Mouse (Mus musculus): ENCODE results near the gene Pla2g4e. TPM values are rescaled to one million over a fixed set of nuclear protein-coding genes. Genes with fewer than 3 reads are reported as not detected.
A peak's percentile ranks its signal among the peaks of the same experiment; 100 is the strongest.

The Pla2g4e gene
- polyA plus RNA-seq, 1 experiment = 0.33 TPM

GRCm38 (mm10) chr2:120207028-120207427, 38.1 kb downstream of the Pla2g4e start:
- Histone ChIP-seq H3K36me3 (ENCODE audit: control insufficient read depth, insufficient read depth, low read length) (no peaks in the 10 kb centered on the region), H3K27me3 (replicated peaks; ENCODE audit: control insufficient read depth, insufficient read depth, low read length) (no peaks in the 10 kb centered on the region), H3K4me3 (ENCODE audit: insufficient read depth, low read depth, low read length) (no peak overlapping the region), H3K4me1 (ENCODE audit: control insufficient read depth, insufficient read depth, low read length) (no peaks in the 10 kb centered on the region), H3K27ac (ENCODE audit: insufficient read depth, low read depth, low read length) (no peak overlapping the region)
- WGBS = 64% methylated on average over 6 of the region's 6 CpGs
- no peak for TF ChIP-seq CTCF (conservative IDR thresholded peaks at IDR 0.05; ENCODE audit: insufficient read depth, insufficient read length, low read depth, low read length)
- TF ChIP-seq POLR2A (IDR thresholded peaks at IDR 0.05; ENCODE audit: low read depth, low read length) = no peak
- no peak for DNase-seq

- no peak for DNase-seq
- 54% methylated on average over 3 of the region's 3 CpGs for WGBS
- H3K27me3 ChIP-seq (replicated peaks; ENCODE audit: control insufficient read depth, insufficient read depth, low read length) = no peaks in the 10 kb centered on the region
- TF ChIP-seq POLR2A (IDR thresholded peaks at IDR 0.05; ENCODE audit: low read depth, low read length) (no peak), CTCF (conservative IDR thresholded peaks at IDR 0.05; ENCODE audit: insufficient read depth, insufficient read length, low read depth, low read length) (no peak)
- H3K27ac ChIP-seq (ENCODE audit: insufficient read depth, low read depth, low read length) = no peak overlapping the region
- no peaks in the 10 kb centered on the region for H3K36me3 ChIP-seq (ENCODE audit: control insufficient read depth, insufficient read depth, low read length)
- no peaks in the 10 kb centered on the region for H3K4me1 ChIP-seq (ENCODE audit: control insufficient read depth, insufficient read depth, low read length)
- no peak overlapping the region for H3K4me3 ChIP-seq (ENCODE audit: insufficient read depth, low read depth, low read length)
Measured at GRCm38 (mm10) chr2:120203742-120204141, 41.4 kb downstream of the Pla2g4e start.

- Histone ChIP-seq H3K4me1 (ENCODE audit: control insufficient read depth, insufficient read depth, low read length) (no peaks in the 10 kb centered on the region), H3K27ac (ENCODE audit: insufficient read depth, low read depth, low read length) (no peak overlapping the region), H3K27me3 (replicated peaks; ENCODE audit: control insufficient read depth, insufficient read depth, low read length) (no peaks in the 10 kb centered on the region), H3K4me3 (ENCODE audit: insufficient read depth, low read depth, low read length) (no peak overlapping the region), H3K36me3 (ENCODE audit: control insufficient read depth, insufficient read depth, low read length) (no peaks in the 10 kb centered on the region)
- 70% methylated on average over 7 of the region's 7 CpGs for WGBS
- DNase-seq = no peak
- TF ChIP-seq CTCF (conservative IDR thresholded peaks at IDR 0.05; ENCODE audit: insufficient read depth, insufficient read length, low read depth, low read length) (no peak), POLR2A (IDR thresholded peaks at IDR 0.05; ENCODE audit: low read depth, low read length) (no peak)
Measured at GRCm38 (mm10) chr2:120200077-120200476, 45.1 kb downstream of the Pla2g4e start.

GRCm38 (mm10) chr2:120188174-120188573, 57.0 kb downstream of the Pla2g4e start:
- no peak overlapping the region for H3K27ac ChIP-seq (ENCODE audit: insufficient read depth, low read depth, low read length)
- H3K4me1 ChIP-seq (ENCODE audit: control insufficient read depth, insufficient read depth, low read length) = no peaks in the 10 kb centered on the region
- 78% methylated on average over 4 of the region's 4 CpGs for WGBS
- no peaks in the 10 kb centered on the region for H3K27me3 ChIP-seq (replicated peaks; ENCODE audit: control insufficient read depth, insufficient read depth, low read length)
- no peaks in the 10 kb centered on the region for H3K36me3 ChIP-seq (ENCODE audit: control insufficient read depth, insufficient read depth, low read length)
- TF ChIP-seq POLR2A (IDR thresholded peaks at IDR 0.05; ENCODE audit: low read depth, low read length) = no peak
- no peak for TF ChIP-seq CTCF (conservative IDR thresholded peaks at IDR 0.05; ENCODE audit: insufficient read depth, insufficient read length, low read depth, low read length)
- H3K4me3 ChIP-seq (ENCODE audit: insufficient read depth, low read depth, low read length) = no peak overlapping the region
- DNase-seq = no peak

GRCm38 (mm10) chr2:120187583-120187982, 57.6 kb downstream of the Pla2g4e start:
- DNase-seq = no peak
- Histone ChIP-seq H3K4me3 (ENCODE audit: insufficient read depth, low read depth, low read length) (no peak overlapping the region), H3K27me3 (replicated peaks; ENCODE audit: control insufficient read depth, insufficient read depth, low read length) (no peaks in the 10 kb centered on the region), H3K27ac (ENCODE audit: insufficient read depth, low read depth, low read length) (no peak overlapping the region), H3K36me3 (ENCODE audit: control insufficient read depth, insufficient read depth, low read length) (no peaks in the 10 kb centered on the region), H3K4me1 (ENCODE audit: control insufficient read depth, insufficient read depth, low read length) (no peaks in the 10 kb centered on the region)
- no peak for TF ChIP-seq POLR2A (IDR thresholded peaks at IDR 0.05; ENCODE audit: low read depth, low read length)
- TF ChIP-seq CTCF (conservative IDR thresholded peaks at IDR 0.05; ENCODE audit: insufficient read depth, insufficient read length, low read depth, low read length) = 0 out of 2 replicates have a peak, but pooled peaks have one; percentile 17
- 91% methylated on average over 1 of the region's 1 CpGs for WGBS

GRCm38 (mm10) chr2:120185527-120186276, 59.4 kb downstream of the Pla2g4e start:
- WGBS = 76% methylated on average over 6 of the region's 6 CpGs
- H3K4me1 ChIP-seq (ENCODE audit: control insufficient read depth, insufficient read depth, low read length) = no peaks in the 10 kb centered on the region
- H3K4me3 ChIP-seq (ENCODE audit: insufficient read depth, low read depth, low read length) = no peak overlapping the region
- no peak for DNase-seq
- TF ChIP-seq POLR2A (IDR thresholded peaks at IDR 0.05; ENCODE audit: low read depth, low read length) (no peak), CTCF (conservative IDR thresholded peaks at IDR 0.05; ENCODE audit: insufficient read depth, insufficient read length, low read depth, low read length) (peak; percentile 46; the same call in 1 of the 2 replicates)
- no peak overlapping the region for H3K27ac ChIP-seq (ENCODE audit: insufficient read depth, low read depth, low read length)
- no peaks in the 10 kb centered on the region for H3K27me3 ChIP-seq (replicated peaks; ENCODE audit: control insufficient read depth, insufficient read depth, low read length)
- no peaks in the 10 kb centered on the region for H3K36me3 ChIP-seq (ENCODE audit: control insufficient read depth, insufficient read depth, low read length)

- Histone ChIP-seq H3K27me3 (replicated peaks; ENCODE audit: control insufficient read depth, insufficient read depth, low read length) (no peaks in the 10 kb centered on the region), H3K4me3 (ENCODE audit: insufficient read depth, low read depth, low read length) (no peak overlapping the region), H3K27ac (ENCODE audit: insufficient read depth, low read depth, low read length) (no peak overlapping the region), H3K4me1 (ENCODE audit: control insufficient read depth, insufficient read depth, low read length) (no peaks in the 10 kb centered on the region), H3K36me3 (ENCODE audit: control insufficient read depth, insufficient read depth, low read length) (no peaks in the 10 kb centered on the region)
- no peak for TF ChIP-seq POLR2A (IDR thresholded peaks at IDR 0.05; ENCODE audit: low read depth, low read length)
- 0 out of 2 replicates have a peak, but pooled peaks have one; percentile 6 for TF ChIP-seq CTCF (conservative IDR thresholded peaks at IDR 0.05; ENCODE audit: insufficient read depth, insufficient read length, low read depth, low read length)
- no peak for DNase-seq
Measured at GRCm38 (mm10) chr2:120178936-120179335, 66.2 kb downstream of the Pla2g4e start.

Data from kidney, adult 2 months (tissue).